Mouse (Mus musculus) left cerebral cortex, adult 18-20 months (tissue): ENCODE measurements around the gene Gm13941. TPM values are rescaled to one million over a fixed set of nuclear protein-coding genes. Genes with fewer than 3 reads are reported as not detected.
A peak's percentile ranks its signal among the peaks of the same experiment; 100 is the strongest.

Experiments used
- DNase-seq, 2 experiments: peaks; one replicate each; pipeline ENCODE4 v3.0.0; 2021 to 2022; ENCODE audit warnings: low spot score in 2 of 2, mixed read lengths in 1 of 2
- long read RNA-seq, 2 experiments: library from polyadenylated mRNA; stranded (forward); transcript quantifications; one replicate each; pipeline ENCODE4 v2.0.0; 2021
- total RNA-seq, 2 experiments: library from RNA; stranded (reverse); gene quantifications; 2 replicates each; pipeline ENCODE4 v1.2.3; 2021

Gene Gm13941
- total RNA-seq, result not detected
- long read RNA-seq, experiment 1, result 0 reads
- long read RNA-seq, experiment 2, result 0 reads

- DNase-seq, result no peak
Measured at GRCm38 (mm10) chr2:111105882-111106281, at the start of gene Gm13941. Gm13941 (minus strand) TSS chr2:111105982.

GRCm38 (mm10) chr2:111152836-111153235, 47.1 kb upstream of the Gm13941 start, which contains the start of gene Gm15130:
Gm15130 (minus strand) TSS chr2:111152936.
- DNase-seq, result no peak

- DNase-seq, result no peak
Measured at GRCm38 (mm10) chr2:111135739-111136138, 30.0 kb upstream of the Gm13941 start.

GRCm38 (mm10) chr2:111058586-111059261, 47.1 kb downstream of the Gm13941 start:
- peak in 1 of 2 experiments; percentile 17 for DNase-seq

Other genes starting within 250 kb of the Gm13941 start
- 10 to 100 TPM; 76.9 to 79.5 TPM for gene Ano3, start 155.1 kb downstream of the Gm13941 start, total RNA-seq
- not detected for gene Gm15130, start 47.0 kb upstream of the Gm13941 start, total RNA-seq
- gene 4930430A15Rik, start 123.6 kb upstream of the Gm13941 start, total RNA-seq, result not detected
- gene Olfr1275, start 129.3 kb upstream of the Gm13941 start, total RNA-seq, result not detected
- gene Olfr1276, start 148.5 kb upstream of the Gm13941 start, total RNA-seq, result not detected
- gene Olfr1277, start 168.1 kb upstream of the Gm13941 start, total RNA-seq, result not detected
- not detected for gene Olfr1278, start 184.2 kb upstream of the Gm13941 start, total RNA-seq
- gene Olfr1279, start 194.7 kb upstream of the Gm13941 start, total RNA-seq, result not detected
- gene Olfr1280, start 208.0 kb upstream of the Gm13941 start, total RNA-seq, result not detected
- not detected for gene Olfr1281, start 220.5 kb upstream of the Gm13941 start, total RNA-seq
- not detected for gene Olfr1282, start 230.1 kb upstream of the Gm13941 start, total RNA-seq